Mouse (Mus musculus) liver, embryonic 11.5 days (tissue): ENCODE data around the gene 1700029F12Rik. TPM values are rescaled to one million over a fixed set of nuclear protein-coding genes. Genes with fewer than 3 reads are reported as not detected.
"Not testable (repeated sequence)": the region's sequence is repeated elsewhere in the genome, so short reads cannot be mapped to it uniquely, and the experiment has no call there.

Experiments
- ATAC-seq: fragments of 200-750 bp; cut with Nextera tagmentation; replicated peaks from 2 replicates; pipeline ENCODE4 v1.8.0; 2017; ENCODE audit warnings: moderate number of reproducible peaks, mild to moderate bottlenecking, moderate TSS enrichment, moderate library complexity; ENCODE audit not compliant: low FRiP score
- DNase-seq: peaks from one replicate; pipeline ENCODE4 v3.0.0-alpha.2; 2017; ENCODE audit warnings: low spot score
- H3K27ac ChIP-seq: fragments of 300-500 bp; sonication (generic); 2 replicates; pipeline ENCODE4 v1.5.1; 2014; ENCODE audit warnings: mild to moderate bottlenecking, low read depth, low read length, control low read depth
- H3K27me3 ChIP-seq: fragments of 300-500 bp; sonication (generic); replicated peaks from 2 replicates; pipeline ENCODE4 v1.6.1; 2014; ENCODE audit warnings: low read length, mixed read lengths; ENCODE audit not compliant: control insufficient read depth, insufficient read depth
- H3K36me3 ChIP-seq: fragments of 300-500 bp; sonication (generic); 2 replicates; pipeline ENCODE4 v1.6.1; 2014; ENCODE audit warnings: mild to moderate bottlenecking, low read length, moderate library complexity, mixed read lengths; ENCODE audit not compliant: control insufficient read depth, insufficient read depth
- H3K4me1 ChIP-seq: fragments of 300-500 bp; sonication (generic); replicated peaks from 2 replicates; pipeline ENCODE4 v1.6.1; 2014; ENCODE audit warnings: low read length, mixed read lengths; ENCODE audit not compliant: control insufficient read depth, insufficient read depth
- H3K4me2 ChIP-seq: fragments of 300-500 bp; sonication (generic); 2 replicates; pipeline ENCODE4 v1.6.1; 2014; ENCODE audit warnings: mild to moderate bottlenecking, control low read depth, moderate library complexity
- H3K4me3 ChIP-seq: fragments of 300-500 bp; sonication (generic); 2 replicates; pipeline ENCODE4 v1.5.1; 2014; ENCODE audit warnings: low read depth, low read length, control low read depth
- H3K9ac ChIP-seq: fragments of 300-500 bp; sonication (generic); 2 replicates; pipeline ENCODE4 v1.6.1; 2014; ENCODE audit warnings: low read depth, low read length, control low read depth
- H3K9me3 ChIP-seq: fragments of 300-500 bp; sonication (generic); 2 replicates; pipeline ENCODE4 v1.6.1; 2016; ENCODE audit warnings: low read length, inconsistent platforms, mixed read lengths; ENCODE audit not compliant: control insufficient read depth
- WGBS: fragments of 180-500 bp; shearing (Covaris S2); extraction: QIAGEN DNeasy Blood & Tissue Kit; methylation state at CpG from one replicate; pipeline ENCODE4 v1.1.7; 2014; 5-methylcytosine and 5-hydroxymethylcytosine counted together
- polyA plus RNA-seq: library from polyadenylated mRNA; unstranded; fragments of >200 nt; fragmentation: Nextera tagmentation; extraction: Ambion mirVana; gene quantifications from 2 replicates; pipeline ENCODE4 v1.2.1, GENCODE M21; 2014

The 1700029F12Rik gene
- polyA plus RNA-seq, 1 experiment from 2014 or later, result not detected

DNA sequence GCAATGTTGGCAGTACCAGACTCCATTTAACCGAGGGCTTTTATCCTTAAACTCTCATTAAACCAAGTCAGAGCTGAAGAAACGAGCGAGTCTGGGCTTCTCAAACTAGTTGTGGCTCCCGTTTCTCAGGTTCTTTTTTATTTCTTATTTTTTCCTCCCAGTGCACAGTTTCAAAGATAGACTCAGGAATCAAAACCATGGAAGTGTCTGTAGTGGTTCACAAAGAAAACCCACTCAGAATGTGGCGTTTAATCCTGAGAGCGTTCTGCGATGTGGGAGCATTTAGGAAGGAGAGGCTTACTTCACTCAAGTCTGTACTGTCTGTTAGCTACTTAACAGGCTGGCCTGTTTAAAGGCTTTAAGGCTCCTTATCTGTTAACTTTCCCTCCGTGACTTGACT lies 34.0 kb upstream of the 1700029F12Rik start:
- Histone ChIP-seq H3K27ac (peak overlapping the region; percentile 89), H3K4me2 (peak overlapping the region; percentile 64), H3K4me1 (peaks cover 17% of the 10 kb centered on the region), H3K36me3 (no peaks in the 10 kb centered on the region), H3K9me3 (no peaks in the 10 kb centered on the region), H3K27me3 (no peaks in the 10 kb centered on the region; the same call in 1 of the 2 replicates), H3K4me3 (peak overlapping the region; percentile 33), H3K9ac (peak overlapping the region; percentile 59; the same call in 1 of the 2 replicates)
- no peak for ATAC-seq
- no peak for DNase-seq
- 60% methylated on average over 8 of the region's 8 CpGs for WGBS

DNA sequence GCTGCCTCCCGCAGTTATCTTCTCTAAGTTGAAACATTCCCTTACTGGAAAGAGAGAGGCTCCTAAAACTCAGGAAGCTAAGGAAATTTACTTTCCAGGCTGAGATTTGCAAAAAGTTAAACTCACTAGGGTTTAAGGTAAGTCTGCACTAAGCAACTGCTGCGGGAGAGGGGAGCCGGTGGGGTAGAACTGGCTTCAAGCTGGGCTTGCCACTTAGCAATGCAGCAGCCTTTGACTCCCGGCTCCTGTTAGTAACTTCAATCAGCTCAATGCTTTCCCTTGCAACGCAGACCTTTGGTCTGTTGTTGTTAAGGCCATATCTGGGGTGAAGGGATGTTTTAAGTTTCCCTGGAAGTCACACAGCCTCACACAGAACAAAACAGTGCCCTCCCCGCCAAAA lies 33.5 kb upstream of the 1700029F12Rik start:
- Histone ChIP-seq H3K36me3 (no peaks in the 10 kb centered on the region), H3K9me3 (no peaks in the 10 kb centered on the region), H3K27ac (peak overlapping the region; percentile 89), H3K4me2 (peak overlapping the region; percentile 64), H3K27me3 (no peaks in the 10 kb centered on the region; the same call in 1 of the 2 replicates), H3K9ac (peak overlapping the region; percentile 59), H3K4me3 (peak overlapping the region; percentile 33), H3K4me1 (peaks cover 17% of the 10 kb centered on the region)
- DNase-seq, result no peak
- WGBS, result 27% methylated on average over 6 of the region's 6 CpGs
- no peak for ATAC-seq

DNA sequence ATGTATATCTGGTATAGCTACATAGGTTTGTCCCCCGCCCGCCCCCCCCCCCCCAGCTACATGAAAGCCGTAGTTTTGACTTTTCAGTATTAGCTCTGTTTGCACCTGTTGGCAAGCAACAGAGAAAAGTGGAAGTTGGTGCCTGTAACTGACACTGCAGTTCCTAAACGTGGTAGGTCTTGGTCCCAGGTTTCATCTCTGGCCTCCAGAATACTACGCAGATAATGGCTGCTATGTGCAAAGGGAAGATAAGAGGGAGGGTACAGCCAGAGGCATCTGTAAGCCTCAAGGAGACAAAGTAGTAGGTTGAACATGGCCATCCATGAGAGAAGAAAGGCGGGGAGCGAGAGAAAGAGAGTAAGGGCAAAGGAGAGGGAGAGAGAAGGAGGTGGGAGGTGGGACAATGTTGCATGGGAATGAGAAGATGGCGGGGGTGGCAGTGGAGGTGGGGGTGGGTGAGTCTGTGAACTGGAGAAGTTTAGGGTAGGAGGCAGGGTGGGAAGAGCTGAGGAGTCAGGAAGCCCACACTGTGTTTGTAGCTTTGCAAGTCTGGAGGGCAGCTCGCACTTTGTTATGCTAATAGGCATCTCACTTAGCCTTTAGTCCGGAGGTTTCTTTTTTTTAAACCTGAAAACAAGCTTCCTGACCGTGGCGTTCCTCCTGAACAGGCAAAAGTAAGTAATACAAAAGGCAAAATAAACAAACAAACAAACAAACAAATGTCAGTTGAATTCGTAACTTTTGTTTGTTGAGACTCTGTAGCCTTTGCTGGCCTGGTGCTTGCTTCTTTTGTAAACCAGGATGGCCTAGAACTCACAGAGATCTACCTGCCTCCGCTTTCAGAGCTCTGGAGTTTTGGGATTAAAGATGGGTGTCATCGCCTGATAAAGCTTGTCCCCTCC lies 32.7 kb upstream of the 1700029F12Rik start, which contains the start of gene Fam169a:
Fam169a (plus strand) TSS at position 638 of the 902 bp plus-strand sequence.
- no peaks in the 10 kb centered on the region for H3K9me3 ChIP-seq
- peak within 1 kb of the TSS; percentile 64 for H3K4me2 ChIP-seq
- WGBS, result 44% methylated on average over 15 of the region's 15 CpGs
- DNase-seq (no peak), ATAC-seq (peak; percentile 90)
- H3K27me3 ChIP-seq, result no peaks in the 10 kb centered on the region; the same call in 1 of the 2 replicates
- H3K36me3 ChIP-seq, result no peaks in the 10 kb centered on the region
- H3K4me1 ChIP-seq, result peaks cover 17% of the 10 kb centered on the region
- peak within 1 kb of the TSS; percentile 89 for H3K27ac ChIP-seq
- peak within 1 kb of the TSS; percentile 33 for H3K4me3 ChIP-seq
- H3K9ac ChIP-seq, result peak within 1 kb of the TSS; percentile 59

DNA sequence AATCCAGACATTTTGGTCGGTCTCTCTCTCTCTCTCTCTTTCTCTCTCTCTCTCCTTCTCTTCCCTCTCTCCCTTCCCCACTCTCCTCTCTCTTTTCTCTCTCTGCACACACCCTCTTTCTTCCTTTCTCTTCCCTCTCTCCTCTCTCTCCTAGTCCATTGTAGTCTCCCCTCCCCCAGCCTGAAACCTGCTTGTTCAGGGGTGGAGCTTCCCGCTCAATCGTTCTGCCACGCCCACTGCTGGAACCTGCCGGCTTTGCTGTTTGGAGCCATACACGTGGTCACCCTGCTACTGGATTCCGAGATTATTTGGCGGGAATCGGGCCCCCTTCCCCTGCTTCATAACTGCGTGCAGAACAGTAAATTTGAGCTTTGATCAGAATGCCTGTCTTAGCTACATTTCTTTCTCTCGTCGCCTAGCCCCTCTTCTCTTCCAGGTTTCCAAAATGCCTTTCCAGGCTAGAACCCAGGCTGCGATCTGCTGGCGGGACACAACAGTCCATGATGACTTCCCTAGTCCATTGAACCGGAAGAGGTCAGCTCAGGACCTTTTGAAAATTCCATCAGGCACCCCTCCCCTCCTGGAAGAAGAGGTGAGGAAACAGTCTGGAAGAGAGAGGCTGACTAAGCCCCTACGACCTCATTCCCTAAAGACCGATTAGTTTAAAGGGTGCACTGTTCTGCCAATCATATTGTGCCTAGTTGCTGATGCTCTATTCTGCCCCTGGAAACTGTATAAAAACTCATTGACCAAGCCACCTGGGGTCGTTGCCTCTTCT lies 30.9 kb upstream of the 1700029F12Rik start:
- H3K9ac ChIP-seq, result peak overlapping the region; percentile 71
- peak; percentile 37 for ATAC-seq
- WGBS, result 31% methylated on average over 18 of the region's 18 CpGs
- peak overlapping the region; percentile 26; the same call in 1 of the 2 replicates for H3K4me3 ChIP-seq
- H3K9me3 ChIP-seq, DNase-seq, H3K36me3 ChIP-seq, H3K27me3 ChIP-seq: not testable (repeated sequence)
- H3K4me2 ChIP-seq, result peak overlapping the region; percentile 60
- H3K27ac ChIP-seq, result peak overlapping the region; percentile 74
- peaks cover 17% of the 10 kb centered on the region for H3K4me1 ChIP-seq

DNA sequence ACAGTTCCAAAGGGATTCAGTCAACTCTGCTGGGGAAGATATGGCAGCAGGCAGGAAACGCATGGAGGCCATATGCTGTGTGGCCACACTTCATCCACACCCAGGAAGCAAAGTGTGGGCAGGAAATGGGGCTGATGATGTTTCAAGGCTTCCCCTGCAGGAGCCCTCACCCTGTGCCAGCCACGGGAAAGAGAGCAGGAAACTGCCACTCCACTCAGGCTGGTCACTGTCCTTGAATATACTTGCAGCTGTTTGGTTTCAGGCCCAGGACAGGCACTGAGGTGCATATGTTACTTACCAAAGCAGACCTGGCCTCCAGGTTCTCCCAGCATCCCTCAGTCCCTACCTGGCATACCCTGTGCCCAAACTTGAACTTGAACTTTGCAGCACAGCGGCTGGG lies 30.3 kb upstream of the 1700029F12Rik start:
- WGBS, result 26% methylated on average over 3 of the region's 3 CpGs
- peak overlapping the region; percentile 71 for H3K9ac ChIP-seq
- H3K36me3 ChIP-seq, result no peaks in the 10 kb centered on the region
- peak overlapping the region; percentile 26; the same call in 1 of the 2 replicates for H3K4me3 ChIP-seq
- H3K4me2 ChIP-seq, result peak overlapping the region; percentile 60
- H3K27me3 ChIP-seq, result no peaks in the 10 kb centered on the region
- H3K27ac ChIP-seq, result peak overlapping the region; percentile 74
- no peaks in the 10 kb centered on the region for H3K9me3 ChIP-seq
- DNase-seq (peak; percentile 46), ATAC-seq (peak; percentile 18; the same call in 1 of the 2 replicates)
- peaks cover 17% of the 10 kb centered on the region for H3K4me1 ChIP-seq

DNA sequence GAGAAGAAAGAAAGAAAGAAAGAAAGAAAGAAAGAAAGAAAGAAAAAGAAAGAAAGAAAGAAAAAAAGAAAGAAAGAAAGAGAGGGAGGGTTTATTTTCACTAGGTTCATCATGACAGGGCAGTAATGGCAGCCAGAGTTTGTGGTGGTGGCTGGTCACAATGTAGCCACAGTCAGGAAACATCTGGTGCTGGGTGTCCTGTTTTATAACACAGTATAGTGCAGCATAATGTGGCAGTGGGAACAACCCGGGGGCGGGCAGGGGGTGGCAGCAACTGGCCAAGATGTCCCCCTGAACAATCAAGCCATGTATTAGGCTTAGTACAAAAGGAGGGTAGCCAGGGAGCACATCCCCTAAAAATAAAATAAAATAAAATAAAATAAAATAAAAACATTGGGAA lies 29.3 kb upstream of the 1700029F12Rik start:
- Histone ChIP-seq H3K36me3 (no peaks in the 10 kb centered on the region), H3K9me3 (no peaks in the 10 kb centered on the region), H3K9ac (no peak overlapping the region), H3K4me2 (no peak overlapping the region), H3K27me3 (no peaks in the 10 kb centered on the region), H3K4me3 (no peak overlapping the region), H3K27ac (no peak overlapping the region), H3K4me1 (peaks cover 17% of the 10 kb centered on the region)
- DNase-seq (no peak), ATAC-seq (no peak)
- WGBS, result 59% methylated on average over 2 of the region's 2 CpGs

DNA sequence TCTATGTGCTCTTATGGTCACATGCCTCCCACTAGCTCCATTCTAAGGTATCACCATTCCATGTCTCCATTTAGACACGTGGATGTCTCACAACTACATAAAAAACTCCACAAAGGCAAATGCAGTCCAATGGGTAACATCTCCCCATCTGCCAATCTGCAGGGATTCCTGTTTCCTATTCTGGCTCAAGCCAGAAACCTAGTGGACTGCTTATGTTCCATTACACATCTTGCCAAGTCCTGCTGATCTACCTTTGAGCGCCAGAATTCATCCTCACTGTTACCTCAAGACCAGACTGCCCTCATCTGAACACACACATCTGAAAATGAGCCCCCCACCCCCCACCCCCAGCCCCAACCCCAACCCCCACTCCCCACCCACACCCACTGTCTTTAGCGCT lies 28.0 kb upstream of the 1700029F12Rik start:
- Histone ChIP-seq H3K4me3 (no peak overlapping the region), H3K36me3 (no peaks in the 10 kb centered on the region), H3K9me3 (no peaks in the 10 kb centered on the region), H3K27me3 (no peaks in the 10 kb centered on the region), H3K27ac (no peak overlapping the region), H3K4me2 (no peak overlapping the region), H3K9ac (no peak overlapping the region), H3K4me1 (peaks cover 15% of the 10 kb centered on the region)
- ATAC-seq (no peak), DNase-seq (no peak)
- WGBS, result 92% methylated on average over 3 of the region's 3 CpGs

DNA sequence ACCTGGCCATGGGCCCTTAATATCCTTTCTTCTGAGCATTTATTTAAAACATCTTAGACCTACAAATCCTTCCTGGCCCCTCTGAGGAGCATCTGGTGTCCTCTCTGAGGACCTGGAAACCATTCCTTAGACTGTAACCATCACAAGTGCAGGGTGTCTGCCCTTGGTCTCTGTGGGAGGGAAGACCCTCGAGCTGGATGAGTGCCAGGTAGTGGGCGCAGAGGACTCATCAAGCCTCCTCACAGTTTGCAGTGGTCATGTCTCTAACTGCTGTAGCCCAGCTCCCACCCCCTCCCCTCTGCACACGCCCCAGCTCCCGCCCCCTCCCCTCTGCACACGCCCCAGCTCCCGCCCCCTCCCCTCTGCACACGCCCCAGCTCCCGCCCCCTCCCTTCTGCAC lies 26.2 kb upstream of the 1700029F12Rik start:
- no peak overlapping the region for H3K9ac ChIP-seq
- 69% methylated on average over 5 of the region's 8 CpGs for WGBS
- H3K36me3 ChIP-seq, result no peaks in the 10 kb centered on the region
- no peak for ATAC-seq
- H3K4me2 ChIP-seq, result no peak overlapping the region
- peaks cover 10% of the 10 kb centered on the region for H3K4me1 ChIP-seq
- H3K4me3 ChIP-seq, result no peak overlapping the region
- no peaks in the 10 kb centered on the region for H3K9me3 ChIP-seq
- no peaks in the 10 kb centered on the region for H3K27me3 ChIP-seq
- DNase-seq, result no peak
- no peak overlapping the region for H3K27ac ChIP-seq
